Mouse (Mus musculus) embryonic facial prominence, embryonic 13.5 days (tissue): ENCODE data around the gene Macrod2. TPM values are rescaled to one million over a fixed set of nuclear protein-coding genes. Genes with fewer than 3 reads are reported as not detected.
A peak's percentile ranks its signal among the peaks of the same experiment; 100 is the strongest.

ENCODE experiments used
- ATAC-seq: fragments of 200-750 bp; cut with Nextera tagmentation; 2 replicates; pipeline ENCODE4 v1.8.0; 2017; ENCODE audit warnings: low read depth; ENCODE audit not compliant: insufficient number of reproducible peaks, insufficient read depth, low FRiP score, low TSS enrichment
- H3K27ac ChIP-seq: fragments of 300-500 bp; sonication (generic); 2 replicates; pipeline ENCODE4 v1.5.1; 2015; ENCODE audit warnings: moderate library complexity, mild to moderate bottlenecking, inconsistent platforms
- H3K27me3 ChIP-seq: fragments of 300-500 bp; sonication (generic); 2 replicates; pipeline ENCODE4 v1.6.1; 2015; ENCODE audit warnings: mild to moderate bottlenecking, inconsistent platforms
- H3K36me3 ChIP-seq: fragments of 300-500 bp; sonication (generic); 2 replicates; pipeline ENCODE4 v1.6.1; 2015; ENCODE audit warnings: mild to moderate bottlenecking, inconsistent platforms
- H3K4me1 ChIP-seq: fragments of 300-500 bp; sonication (generic); 2 replicates; pipeline ENCODE4 v1.6.1; 2015; ENCODE audit warnings: inconsistent platforms
- H3K4me2 ChIP-seq: fragments of 300-500 bp; sonication (generic); 2 replicates; pipeline ENCODE4 v1.6.1; 2015; ENCODE audit warnings: moderate library complexity, mild to moderate bottlenecking, inconsistent platforms
- H3K4me3 ChIP-seq: fragments of 300-500 bp; sonication (generic); 2 replicates; pipeline ENCODE4 v1.5.1; 2015; ENCODE audit warnings: mild to moderate bottlenecking, inconsistent platforms
- H3K9ac ChIP-seq: fragments of 300-500 bp; sonication (generic); 2 replicates; pipeline ENCODE4 v1.6.1; 2015; ENCODE audit warnings: mild to moderate bottlenecking, inconsistent platforms
- H3K9me3 ChIP-seq: fragments of 300-500 bp; sonication (generic); 2 replicates; pipeline ENCODE4 v1.6.1; 2016; ENCODE audit warnings: inconsistent platforms
- WGBS: fragments of 180-500 bp; shearing (Covaris S2); methylation state at CpG from one replicate; pipeline ENCODE4 v1.1.7; 2015; ENCODE audit warnings: mixed read lengths; 5-methylcytosine and 5-hydroxymethylcytosine counted together
- polyA plus RNA-seq: library from polyadenylated mRNA; unstranded; fragments of >200 nt; fragmentation: Nextera tagmentation; extraction: Ambion mirVana; gene quantifications from 2 replicates; pipeline ENCODE4 v1.2.1, GENCODE M21; 2015

Gene Macrod2
- polyA plus RNA-seq, 1 experiment from 2014 or later = 44.8 TPM

DNA sequence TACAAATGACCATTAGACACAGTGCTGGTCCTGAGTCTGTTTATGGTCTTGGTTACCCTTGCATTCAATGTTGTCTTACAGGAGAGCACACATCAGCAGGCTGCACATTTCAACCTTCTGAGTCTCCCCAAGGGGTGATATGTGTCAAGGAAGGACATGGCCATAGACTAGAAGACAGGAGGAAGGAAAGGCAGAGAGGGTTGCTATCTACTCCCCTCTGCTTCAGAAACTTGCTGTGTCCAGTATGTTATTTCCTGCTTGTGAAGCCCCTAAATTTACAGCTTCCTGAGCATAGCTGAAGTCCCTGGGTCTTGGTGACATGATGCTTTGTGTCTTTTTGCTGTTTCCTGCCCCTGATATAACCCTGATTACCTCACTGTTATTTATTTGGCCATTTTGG lies 799.4 kb downstream of the Macrod2 start:
- H3K4me1 ChIP-seq = no peaks in the 10 kb centered on the region
- H3K36me3 ChIP-seq = no peaks in the 10 kb centered on the region
- H3K27ac ChIP-seq = no peak overlapping the region
- no peak for ATAC-seq
- H3K9ac ChIP-seq = no peak overlapping the region
- H3K27me3 ChIP-seq = no peaks in the 10 kb centered on the region
- no peak overlapping the region for H3K4me3 ChIP-seq
- H3K4me2 ChIP-seq = no peak overlapping the region
- no peaks in the 10 kb centered on the region for H3K9me3 ChIP-seq

DNA sequence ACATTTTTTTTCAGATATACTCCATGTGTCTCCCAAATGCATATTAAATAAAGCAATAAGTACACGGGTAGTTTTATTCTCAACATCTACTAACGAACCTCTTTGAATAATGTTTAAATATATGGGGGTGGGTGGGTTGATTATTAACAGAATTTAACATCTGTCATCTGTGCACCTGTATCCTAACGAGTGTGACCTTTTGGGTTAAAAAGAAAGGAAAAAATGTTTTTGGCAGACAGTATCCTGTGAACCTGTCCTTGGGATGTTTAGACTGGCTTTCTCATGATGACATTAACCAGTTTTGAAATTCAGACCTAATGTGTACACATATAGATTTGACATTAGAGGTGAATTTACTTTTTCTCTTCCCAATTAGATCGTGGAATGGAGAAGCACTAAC lies 805.4 kb downstream of the Macrod2 start:
- no peaks in the 10 kb centered on the region for H3K36me3 ChIP-seq
- H3K27me3 ChIP-seq = no peaks in the 10 kb centered on the region
- no peak overlapping the region for H3K9ac ChIP-seq
- no peak for ATAC-seq
- H3K4me3 ChIP-seq = no peak overlapping the region
- no peak overlapping the region for H3K4me2 ChIP-seq
- H3K9me3 ChIP-seq = no peaks in the 10 kb centered on the region
- whole genome bisulfite sequencing = 84% methylated on average over 4 of the region's 4 CpGs
- H3K27ac ChIP-seq = no peak overlapping the region
- no peaks in the 10 kb centered on the region for H3K4me1 ChIP-seq

DNA sequence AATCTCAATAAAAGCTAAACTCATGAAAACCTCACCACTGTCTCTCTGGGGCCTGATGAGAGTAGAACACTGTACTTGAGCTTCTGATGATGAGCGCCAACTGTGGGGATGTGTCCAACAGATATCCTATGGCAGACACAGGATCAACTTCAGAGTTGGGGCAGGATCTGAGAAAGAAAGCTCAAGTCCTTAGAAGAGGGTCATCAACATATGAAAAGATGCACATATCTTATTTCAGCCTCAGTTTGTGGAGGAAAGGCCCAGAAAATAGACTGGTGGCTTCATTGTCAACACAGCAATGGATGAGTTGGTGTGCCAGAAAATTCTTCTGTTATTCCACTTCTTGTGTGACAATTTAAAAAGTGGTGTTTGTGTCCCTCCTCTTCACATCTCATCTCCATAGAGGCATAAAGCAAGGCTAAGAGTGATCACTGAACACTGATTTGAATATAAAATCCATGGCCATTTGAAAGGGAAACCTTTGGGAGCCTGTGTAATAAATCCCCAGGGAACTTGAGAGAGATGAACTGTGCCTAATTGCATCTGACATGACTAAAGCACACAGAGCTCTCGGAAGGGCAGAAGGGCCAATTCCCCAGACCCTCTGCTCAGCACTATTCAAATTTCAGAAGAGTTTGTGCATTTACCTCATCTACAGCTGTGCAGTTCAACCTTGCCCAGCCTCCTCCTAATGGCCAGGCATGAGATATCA lies 806.4 kb downstream of the Macrod2 start:
- H3K9me3 ChIP-seq = no peaks in the 10 kb centered on the region
- H3K9ac ChIP-seq = no peak overlapping the region
- no peak overlapping the region for H3K27ac ChIP-seq
- WGBS = 66% methylated on average over 2 of the region's 2 CpGs
- no peak overlapping the region for H3K4me3 ChIP-seq
- no peaks in the 10 kb centered on the region for H3K36me3 ChIP-seq
- no peak overlapping the region for H3K4me2 ChIP-seq
- no peaks in the 10 kb centered on the region for H3K4me1 ChIP-seq
- ATAC-seq = no peak
- H3K27me3 ChIP-seq = no peaks in the 10 kb centered on the region

- WGBS = 81% methylated on average over 1 of the region's 1 CpGs
- ATAC-seq = no peak
- H3K27me3 ChIP-seq = no peaks in the 10 kb centered on the region
- no peak overlapping the region for H3K9ac ChIP-seq
- H3K4me3 ChIP-seq = no peak overlapping the region
- H3K27ac ChIP-seq = no peak overlapping the region
- no peaks in the 10 kb centered on the region for H3K4me1 ChIP-seq
- H3K9me3 ChIP-seq = no peaks in the 10 kb centered on the region
- H3K36me3 ChIP-seq = no peaks in the 10 kb centered on the region
- H3K4me2 ChIP-seq = no peak overlapping the region
These were observed 806.9 kb downstream of the Macrod2 start for GRCm38 (mm10) chr2:141202015-141202364.

GRCm38 (mm10) chr2:141211346-141211745 lies 816.2 kb downstream of the Macrod2 start:
- no peak overlapping the region for H3K4me2 ChIP-seq
- H3K4me3 ChIP-seq = no peak overlapping the region
- no peak overlapping the region for H3K9ac ChIP-seq
- H3K27ac ChIP-seq = no peak overlapping the region
- whole genome bisulfite sequencing = 89% methylated on average over 5 of the region's 5 CpGs
- H3K27me3 ChIP-seq = no peaks in the 10 kb centered on the region
- no peak for ATAC-seq
- no peaks in the 10 kb centered on the region for H3K36me3 ChIP-seq
- no peaks in the 10 kb centered on the region for H3K9me3 ChIP-seq
- H3K4me1 ChIP-seq = no peaks in the 10 kb centered on the region

- no peak overlapping the region for H3K27ac ChIP-seq
These were observed 817.2 kb downstream of the Macrod2 start for GRCm38 (mm10) chr2:141212291-141212690.

DNA sequence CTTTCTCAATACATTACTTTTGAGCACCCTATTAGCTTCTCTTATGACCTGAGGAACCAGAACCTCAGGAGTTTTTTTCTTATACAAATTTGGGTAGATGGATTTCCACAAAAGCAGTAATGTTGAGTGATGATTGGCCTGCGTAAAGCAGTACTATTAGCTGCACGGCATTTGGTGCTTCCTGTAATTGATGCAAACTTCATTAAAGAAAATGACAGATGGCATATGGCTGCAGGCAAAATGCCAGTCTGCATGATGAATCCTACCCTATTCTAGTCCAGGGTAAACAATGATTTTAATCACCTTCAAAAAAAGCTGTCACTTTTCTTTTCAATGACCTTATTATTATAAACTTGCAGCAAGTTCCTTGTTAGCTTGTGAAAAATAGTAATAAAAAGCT lies 822.4 kb downstream of the Macrod2 start:
- no peak for ATAC-seq
- no peak overlapping the region for H3K9ac ChIP-seq
- WGBS = 44% methylated on average over 2 of the region's 2 CpGs
- no peaks in the 10 kb centered on the region for H3K4me1 ChIP-seq
- H3K27ac ChIP-seq = no peak overlapping the region
- no peaks in the 10 kb centered on the region for H3K27me3 ChIP-seq
- H3K4me3 ChIP-seq = no peak overlapping the region
- H3K4me2 ChIP-seq = no peak overlapping the region
- H3K36me3 ChIP-seq = no peaks in the 10 kb centered on the region
- H3K9me3 ChIP-seq = peaks cover 9% of the 10 kb centered on the region; the same call in 1 of the 2 replicates

More at GRCm38 (mm10) chr2:141212291-141212690, 817.2 kb downstream of the Macrod2 start:
- Histone ChIP-seq H3K9me3 (no peaks in the 10 kb centered on the region), H3K36me3 (no peaks in the 10 kb centered on the region), H3K27me3 (no peaks in the 10 kb centered on the region), H3K4me1 (no peaks in the 10 kb centered on the region), H3K4me3 (no peak overlapping the region), H3K4me2 (no peak overlapping the region), H3K9ac (no peak overlapping the region)
- no peak for ATAC-seq
- WGBS = 86% methylated on average over 2 of the region's 2 CpGs

- no peak overlapping the region for H3K4me3 ChIP-seq
- no peak for ATAC-seq
- H3K9me3 ChIP-seq = peaks cover 9% of the 10 kb centered on the region; the same call in 1 of the 2 replicates
- 57% methylated on average over 3 of the region's 3 CpGs for WGBS
- no peak overlapping the region for H3K9ac ChIP-seq
- H3K27ac ChIP-seq = no peak overlapping the region
- no peaks in the 10 kb centered on the region for H3K4me1 ChIP-seq
- no peaks in the 10 kb centered on the region for H3K27me3 ChIP-seq
- H3K4me2 ChIP-seq = no peak overlapping the region
- no peaks in the 10 kb centered on the region for H3K36me3 ChIP-seq
These were observed 822.8 kb downstream of the Macrod2 start for GRCm38 (mm10) chr2:141217925-141218324.

GRCm38 (mm10) chr2:141228809-141229208 lies 833.7 kb downstream of the Macrod2 start:
- Histone ChIP-seq H3K4me1 (peaks cover 28% of the 10 kb centered on the region), H3K9ac (no peak overlapping the region), H3K9me3 (no peaks in the 10 kb centered on the region), H3K36me3 (no peaks in the 10 kb centered on the region), H3K27me3 (no peaks in the 10 kb centered on the region), H3K27ac (no peak overlapping the region), H3K4me2 (no peak overlapping the region), H3K4me3 (no peak overlapping the region)
- 83% methylated on average over 1 of the region's 1 CpGs for WGBS
- no peak for ATAC-seq

GRCm38 (mm10) chr2:141229820-141230219 lies 834.7 kb downstream of the Macrod2 start:
- peak overlapping the region; percentile 48; the same call in 1 of the 2 replicates for H3K27ac ChIP-seq
- H3K4me1 ChIP-seq = peaks cover 36% of the 10 kb centered on the region
- peak overlapping the region; percentile 18 for H3K4me2 ChIP-seq
- ATAC-seq = 0 out of 2 replicates have a peak, but pooled peaks have one; percentile 34
- H3K36me3 ChIP-seq = no peaks in the 10 kb centered on the region
- no peaks in the 10 kb centered on the region for H3K27me3 ChIP-seq
- no peak overlapping the region for H3K4me3 ChIP-seq
- 21% methylated on average over 6 of the region's 6 CpGs for WGBS
- no peak overlapping the region for H3K9ac ChIP-seq
- no peaks in the 10 kb centered on the region for H3K9me3 ChIP-seq

DNA sequence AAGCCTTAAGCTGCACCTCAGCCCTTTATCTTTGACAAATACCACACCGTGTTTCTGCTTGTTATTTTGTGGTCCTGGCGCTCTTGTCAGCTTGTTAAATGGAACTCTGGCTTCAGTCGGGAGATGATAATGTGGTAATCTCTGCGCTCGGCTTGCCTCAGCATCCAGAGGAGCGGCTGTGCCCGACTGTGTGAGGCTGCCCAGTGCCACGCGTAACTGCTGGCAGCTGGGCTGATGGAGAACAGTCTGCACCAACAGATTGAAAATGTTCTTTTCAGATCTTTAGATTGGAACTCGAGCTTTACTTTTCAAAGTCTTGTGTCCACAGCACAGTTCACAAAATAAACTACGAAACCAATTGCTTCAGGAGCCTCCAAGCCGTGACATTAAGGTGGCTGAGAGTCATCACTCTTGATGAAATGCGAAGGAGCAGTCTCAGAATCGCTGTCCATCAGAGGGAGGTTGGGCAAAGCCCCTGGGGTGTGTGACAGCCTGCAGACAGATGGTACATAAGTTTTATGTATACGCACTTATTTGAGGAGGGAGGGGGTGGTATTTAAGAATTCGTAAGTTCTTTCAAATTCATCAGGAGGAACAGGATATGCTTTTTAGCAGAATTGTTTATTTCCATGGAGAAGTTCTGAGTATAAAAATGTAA lies 836.0 kb downstream of the Macrod2 start:
- 17% methylated on average over 16 of the region's 16 CpGs for WGBS
- no peaks in the 10 kb centered on the region for H3K27me3 ChIP-seq
- H3K4me1 ChIP-seq = peaks cover 42% of the 10 kb centered on the region
- ATAC-seq = no peak
- H3K4me2 ChIP-seq = peak overlapping the region; percentile 44
- peak overlapping the region; percentile 71 for H3K27ac ChIP-seq
- no peak overlapping the region for H3K4me3 ChIP-seq
- no peak overlapping the region for H3K9ac ChIP-seq
- no peaks in the 10 kb centered on the region for H3K36me3 ChIP-seq
- no peaks in the 10 kb centered on the region for H3K9me3 ChIP-seq

DNA sequence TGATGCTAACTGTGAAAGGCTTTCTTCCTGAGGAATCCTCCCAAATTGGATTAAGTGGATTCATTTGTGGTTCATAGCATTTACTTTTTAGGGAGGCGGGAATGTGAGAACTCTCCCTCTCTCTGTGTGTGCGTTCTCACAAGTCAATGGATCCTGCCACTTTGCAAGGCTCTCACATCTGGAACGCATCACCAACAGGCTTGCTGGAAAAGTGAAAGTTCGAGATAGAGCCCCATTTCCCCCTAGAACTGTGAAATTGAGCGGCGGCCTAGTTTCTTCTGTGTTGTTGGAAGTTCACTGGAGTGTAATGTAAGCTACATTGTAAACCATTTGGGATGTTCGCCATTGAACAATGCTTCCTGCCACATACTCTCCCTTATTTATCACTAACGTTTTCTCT lies 839.2 kb downstream of the Macrod2 start:
- Histone ChIP-seq H3K27ac (peak overlapping the region; percentile 86), H3K4me3 (no peak overlapping the region), H3K27me3 (no peaks in the 10 kb centered on the region), H3K4me2 (no peak overlapping the region), H3K9me3 (no peaks in the 10 kb centered on the region), H3K36me3 (no peaks in the 10 kb centered on the region), H3K4me1 (peaks cover 50% of the 10 kb centered on the region), H3K9ac (no peak overlapping the region)
- WGBS = 19% methylated on average over 8 of the region's 8 CpGs
- no peak for ATAC-seq
